Mouse (Mus musculus): ENCODE results near the gene Zp3.

Gene Zp3

DNA sequence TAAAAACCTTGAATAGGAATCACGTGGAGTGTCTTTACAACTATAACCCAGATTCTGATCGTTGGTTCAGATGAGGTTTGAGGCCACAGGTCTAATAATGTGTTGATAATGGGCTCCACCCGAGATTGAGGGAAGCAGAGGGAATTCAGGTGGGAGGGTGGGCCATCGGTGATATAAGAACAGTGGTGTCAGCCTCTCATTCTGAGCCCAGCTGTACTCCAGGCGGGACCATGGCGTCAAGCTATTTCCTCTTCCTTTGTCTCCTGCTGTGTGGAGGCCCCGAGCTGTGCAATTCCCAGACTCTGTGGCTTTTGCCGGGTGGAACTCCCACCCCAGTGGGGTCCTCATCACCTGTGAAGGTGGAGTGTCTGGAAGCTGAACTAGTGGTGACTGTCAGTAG is at the start of gene Zp3:
Zp3 (plus strand) TSS at position 196 of the 400 bp plus-strand sequence.
- no peak for DNase-seq

DNA sequence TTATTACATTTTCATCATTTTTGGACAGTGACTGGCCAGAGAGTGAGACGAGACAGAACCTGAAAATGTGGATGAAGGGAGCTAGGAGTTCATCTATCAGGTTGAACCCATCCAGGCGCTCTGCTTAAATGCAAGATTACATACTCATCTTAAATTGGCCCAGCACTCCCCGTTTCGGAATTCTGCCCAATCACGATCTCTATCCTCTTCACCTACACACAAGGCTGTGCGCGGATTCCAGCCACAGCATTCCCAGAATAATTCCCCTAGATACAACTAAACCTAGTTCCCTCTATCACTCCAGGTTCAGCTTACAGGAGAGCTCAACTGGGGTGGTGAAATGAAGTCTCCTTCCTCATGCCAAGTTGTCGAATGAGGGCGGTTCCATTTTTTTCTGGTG is 48.4 kb upstream of the Zp3 start:
- no peak for DNase-seq

DNA sequence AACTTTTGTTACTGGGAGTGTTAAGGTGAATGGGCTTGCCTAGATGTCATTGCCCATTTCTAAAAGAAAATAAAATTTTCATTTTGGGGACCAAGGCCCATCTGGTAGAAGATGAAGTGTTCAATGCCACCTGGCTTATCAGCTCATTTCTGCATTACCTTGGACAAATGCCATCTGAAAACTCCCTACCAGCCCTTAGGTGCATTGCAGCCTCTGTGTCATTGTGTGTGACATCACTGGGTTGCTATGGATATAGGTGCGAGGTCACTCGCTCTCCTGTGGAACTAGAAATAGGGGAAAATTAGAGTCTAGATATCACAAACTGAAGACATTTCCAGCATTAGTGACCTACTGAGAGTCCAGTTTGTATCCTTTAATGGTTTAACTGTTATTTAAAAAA is 47.5 kb upstream of the Zp3 start:
- DNase-seq: no peak

DNA sequence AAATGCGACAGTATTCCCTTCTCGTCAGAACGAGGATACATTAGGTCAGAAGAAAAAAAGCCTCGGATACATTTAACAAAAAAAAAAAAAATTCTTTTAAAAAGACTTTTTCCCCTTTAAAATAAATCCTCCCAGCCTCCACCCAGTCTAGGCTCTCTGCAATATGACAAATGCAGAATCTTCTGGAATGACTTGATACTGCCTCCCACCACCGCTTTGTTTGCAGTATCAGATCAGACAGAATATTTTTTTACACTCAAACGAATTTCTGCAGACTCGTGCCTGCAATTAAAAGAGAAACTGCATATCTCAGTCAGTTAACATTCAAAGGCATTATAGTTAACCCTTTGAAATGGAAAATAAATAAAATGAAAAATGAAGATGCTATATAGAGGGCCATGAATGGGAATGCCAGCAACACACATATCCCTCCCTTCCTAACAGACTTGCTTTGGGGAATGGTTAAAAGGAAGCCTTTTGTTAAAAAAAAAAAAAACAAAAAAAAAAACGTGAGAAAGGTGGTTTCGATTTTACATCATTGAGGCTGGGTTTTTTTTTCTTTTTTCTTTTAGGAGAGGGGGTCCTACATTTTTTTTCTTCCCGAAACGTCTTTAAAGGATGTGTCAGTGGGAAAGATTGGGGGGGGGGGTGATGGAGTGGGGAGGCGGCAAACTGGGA is 46.5 kb upstream of the Zp3 start:
- DNase-seq: no peak

DNA sequence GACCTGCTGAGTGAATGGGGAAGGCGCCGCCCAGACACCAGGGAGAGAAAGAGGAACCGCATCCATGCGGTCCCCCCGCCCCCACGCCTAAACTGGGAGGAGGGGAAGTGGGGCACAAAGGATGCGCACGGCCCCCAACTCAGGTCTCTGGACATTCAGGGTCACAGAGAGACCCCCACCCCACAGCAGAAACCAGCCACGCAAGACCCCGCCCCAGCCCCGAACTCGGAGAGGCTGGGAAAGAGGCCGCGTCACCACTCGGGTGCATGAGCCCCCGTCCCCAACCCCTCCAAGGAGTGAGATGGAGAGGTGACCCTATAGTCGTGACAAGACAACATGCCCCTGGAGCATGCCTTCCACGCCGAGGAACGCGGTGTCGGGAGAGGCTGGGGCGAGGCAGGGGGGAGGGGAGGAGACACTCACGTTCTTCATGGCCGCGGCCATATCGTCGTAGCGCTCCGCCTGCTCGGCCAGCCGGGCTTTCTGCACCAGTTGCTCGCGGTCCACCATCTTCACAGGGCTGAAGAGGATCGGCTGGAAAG is 45.9 kb upstream of the Zp3 start:
- DNase-seq: peak; percentile 74 to 81

DNA sequence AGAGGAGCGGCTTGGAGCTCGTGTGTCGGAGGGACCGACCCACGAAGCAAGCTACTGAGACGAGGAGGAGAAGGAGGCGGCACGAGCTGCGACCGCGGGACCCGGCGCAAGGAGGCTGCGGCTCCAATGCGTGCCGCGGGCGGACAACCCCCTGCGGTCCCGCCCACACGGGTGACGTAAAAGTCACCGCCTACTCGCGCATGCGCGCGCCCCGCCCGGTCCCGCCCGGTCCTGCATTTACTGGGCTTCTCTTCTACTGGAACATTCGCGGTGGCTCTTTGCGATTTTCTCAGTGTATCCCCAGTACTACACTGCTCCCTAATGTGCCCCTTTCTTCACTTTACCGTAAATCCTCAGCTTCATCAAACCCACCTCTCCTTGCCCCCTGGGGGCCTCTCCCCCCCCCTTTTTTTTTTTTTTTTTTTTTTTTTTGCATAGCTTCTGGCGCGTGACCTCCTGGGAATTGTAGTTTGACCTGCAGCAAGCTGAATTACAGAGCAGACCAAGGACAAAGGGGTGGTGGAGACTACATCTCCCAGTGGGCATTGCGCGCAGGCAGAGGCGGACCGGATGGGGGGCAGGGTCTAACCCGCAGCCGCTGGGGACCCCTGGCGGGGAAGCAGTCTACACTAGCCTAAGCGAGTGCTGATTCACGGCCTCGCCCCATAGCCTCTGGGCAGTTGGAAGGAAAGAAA is 45.3 kb upstream of the Zp3 start, which contains the start of gene Ywhag:
Ywhag (minus strand) TSS at position 136 of the 695 bp plus-strand sequence.
- DNase-seq: peak; percentile 98

DNA sequence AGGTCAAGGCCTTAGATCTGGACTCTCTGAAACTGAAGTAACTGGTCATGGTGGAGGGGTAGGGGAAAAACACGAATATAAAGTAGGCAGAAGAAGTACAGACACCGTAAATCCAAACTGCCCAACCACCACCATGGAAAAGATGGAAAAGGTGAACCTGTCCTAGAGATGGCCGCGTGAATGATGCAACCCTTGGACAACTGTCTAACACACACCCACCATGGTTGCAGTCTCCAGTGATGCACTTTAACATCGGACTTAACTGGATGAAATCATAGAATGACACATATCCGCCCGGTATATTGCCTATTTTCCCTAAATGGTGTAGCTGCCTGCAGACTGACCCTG is 44.7 kb upstream of the Zp3 start:
- DNase-seq: no peak

DNA sequence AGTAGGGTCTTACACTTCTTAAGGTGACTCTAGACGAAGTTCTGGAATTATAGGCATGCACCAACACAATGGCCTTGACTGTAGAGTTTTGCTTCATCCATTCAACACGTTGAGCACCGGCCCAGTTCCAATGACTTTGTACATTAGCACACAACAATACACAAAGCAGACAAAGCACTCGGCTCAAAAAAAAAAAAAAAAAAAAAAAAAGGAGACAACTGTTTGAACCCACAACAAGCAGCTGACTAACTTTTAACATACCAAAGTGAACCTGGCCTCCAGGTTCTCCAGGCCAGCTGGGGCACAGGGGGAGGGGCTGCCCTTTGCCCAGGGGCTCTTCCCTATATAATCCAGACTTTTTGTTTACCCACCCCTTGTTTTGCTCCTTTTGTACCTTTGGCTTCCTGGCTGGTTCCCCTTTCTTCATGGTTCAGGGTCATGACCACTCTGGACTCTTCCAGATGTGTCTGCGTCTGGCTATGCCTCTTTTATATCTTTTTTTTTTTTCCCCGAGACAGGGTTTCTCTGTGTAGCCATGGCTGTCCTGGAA is 44.2 kb upstream of the Zp3 start:
- no peak for DNase-seq

DNA sequence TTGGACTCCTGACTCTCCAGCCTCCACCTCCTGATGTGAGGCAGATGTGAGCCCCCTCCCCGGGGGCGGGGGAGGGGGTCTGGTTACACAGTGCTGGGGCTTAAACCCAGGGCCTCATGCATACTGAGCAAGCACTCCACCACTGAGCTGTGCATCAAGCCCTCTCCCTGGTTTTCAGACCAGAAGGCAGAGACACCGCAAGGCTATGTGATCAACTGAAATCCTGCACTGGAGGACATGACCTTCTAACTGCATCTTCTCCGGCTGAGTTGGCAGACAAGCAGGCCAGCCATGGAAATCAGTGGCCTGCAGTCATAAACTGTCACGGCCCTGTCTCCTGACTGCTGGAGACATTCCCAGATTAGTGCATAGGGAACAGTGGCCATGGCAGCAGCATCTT is 39.3 kb upstream of the Zp3 start:
- DNase-seq: no peak

DNA sequence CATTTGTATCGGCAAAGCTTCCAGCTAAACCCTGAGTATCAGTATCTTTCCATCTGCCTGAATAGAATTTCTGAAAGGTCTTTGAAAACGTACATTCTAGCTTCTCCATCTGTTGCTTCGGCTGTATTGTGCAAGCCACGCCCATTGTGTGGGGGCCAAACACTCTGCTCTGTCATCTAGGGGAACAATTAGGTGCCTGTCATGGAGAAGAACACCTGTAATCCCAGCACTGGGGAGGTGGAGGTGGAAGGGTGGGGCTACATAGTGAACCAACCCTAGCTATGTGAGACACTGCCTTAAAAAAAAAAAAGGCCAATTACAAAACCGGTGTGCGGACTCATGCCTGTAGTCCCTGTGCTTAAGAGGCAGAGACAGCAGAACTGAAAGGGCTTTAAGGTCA is 37.2 kb upstream of the Zp3 start:
- DNase-seq: no peak

DNA sequence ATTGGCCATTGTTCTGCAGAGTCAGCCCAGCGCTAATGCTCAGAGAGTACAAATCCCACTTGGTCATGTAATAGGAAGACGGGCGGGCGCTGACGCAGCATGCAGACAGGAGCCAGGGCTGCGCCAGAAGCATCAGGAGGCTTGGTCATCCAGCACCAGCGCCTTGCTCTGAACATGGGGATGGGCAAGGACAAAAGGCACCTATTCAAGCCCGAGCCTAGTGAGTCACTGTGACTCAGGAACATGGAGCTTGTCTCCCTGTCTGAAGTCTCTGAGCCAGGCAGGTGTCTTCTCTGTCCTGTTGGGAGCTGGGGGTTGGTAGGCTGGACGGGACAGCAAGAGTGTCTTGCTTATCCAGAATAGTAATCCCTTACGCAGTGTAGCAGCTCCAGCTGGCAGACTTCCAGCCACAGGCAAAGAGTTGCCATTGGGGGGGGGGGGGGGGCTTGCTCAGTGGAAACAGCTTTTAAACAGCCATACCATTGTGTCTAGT is 33.9 kb upstream of the Zp3 start:
- DNase-seq: peak in 1 of 2 experiments; percentile 26

DNA sequence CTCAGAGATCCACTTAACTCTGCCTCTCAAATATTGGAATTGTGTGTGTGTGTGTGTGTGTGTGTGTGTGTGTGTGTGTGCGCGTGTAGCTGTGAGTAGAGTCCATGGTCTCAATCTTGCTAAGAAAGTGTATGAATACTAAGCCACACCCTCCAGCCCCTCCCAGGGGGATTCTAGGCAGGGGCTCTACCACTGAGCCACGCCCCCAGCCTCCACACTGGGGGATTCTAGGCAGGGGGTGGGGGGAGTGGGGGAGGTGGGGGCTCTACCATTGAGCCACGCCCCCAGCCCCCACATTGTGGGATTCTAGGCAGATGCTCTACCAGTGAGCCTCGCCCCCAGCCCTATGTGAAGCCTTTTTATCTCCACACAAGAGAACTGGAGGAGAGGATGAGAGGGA is 33.3 kb upstream of the Zp3 start:
- no peak for DNase-seq

DNA sequence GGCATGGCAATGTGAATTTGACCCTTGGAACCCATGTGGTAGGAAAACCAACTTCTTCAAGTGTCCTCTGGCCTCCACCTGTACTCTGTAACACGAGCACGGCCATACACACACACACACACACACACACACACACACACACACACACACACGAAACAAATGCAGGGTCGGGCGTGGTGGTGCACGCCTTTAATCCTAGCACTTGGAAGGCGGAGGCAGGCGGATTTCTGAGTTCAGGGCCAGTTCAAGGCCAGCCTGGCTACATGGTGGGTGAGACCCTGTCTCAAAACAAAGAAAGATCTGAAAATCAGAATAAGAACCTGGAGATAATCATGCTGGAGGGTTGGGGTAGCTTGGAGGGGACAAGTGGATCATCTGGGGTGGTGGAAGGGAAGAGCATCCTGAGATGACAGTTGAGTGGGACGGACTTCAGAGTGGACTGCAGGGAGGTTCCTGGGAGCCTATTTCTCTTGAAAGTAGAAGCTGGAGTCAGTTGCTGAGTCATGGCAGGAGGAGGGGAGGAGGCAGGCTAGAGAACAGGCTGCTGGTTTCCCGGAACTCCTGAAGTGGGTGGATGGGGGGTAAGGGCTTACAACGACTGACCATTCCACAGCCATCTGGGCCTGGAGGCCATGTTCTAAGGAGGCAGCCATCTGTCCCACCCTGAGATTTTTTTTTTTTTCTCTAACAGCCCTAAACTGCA is 29.0 kb upstream of the Zp3 start:
- no peak for DNase-seq

DNA sequence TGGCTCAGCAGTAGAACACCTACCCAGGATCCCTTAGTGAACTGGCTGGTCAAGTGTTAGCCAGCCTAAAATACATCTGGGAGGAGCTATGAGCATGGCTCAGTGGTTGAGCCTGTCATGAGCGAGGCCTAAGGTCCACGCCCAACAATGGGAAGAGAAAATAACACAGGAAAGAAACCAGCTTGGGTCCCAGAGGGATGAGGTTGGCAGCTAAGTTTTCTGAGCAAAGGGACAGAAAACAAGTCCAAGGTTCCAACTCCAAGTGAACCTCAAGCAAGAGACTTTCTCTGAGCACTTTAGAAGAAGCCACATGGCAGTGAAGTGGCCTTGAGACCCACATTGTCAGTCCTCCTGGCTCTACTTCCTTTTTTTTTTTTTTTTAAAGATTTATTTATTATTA is 28.2 kb upstream of the Zp3 start:
- no peak for DNase-seq

DNA sequence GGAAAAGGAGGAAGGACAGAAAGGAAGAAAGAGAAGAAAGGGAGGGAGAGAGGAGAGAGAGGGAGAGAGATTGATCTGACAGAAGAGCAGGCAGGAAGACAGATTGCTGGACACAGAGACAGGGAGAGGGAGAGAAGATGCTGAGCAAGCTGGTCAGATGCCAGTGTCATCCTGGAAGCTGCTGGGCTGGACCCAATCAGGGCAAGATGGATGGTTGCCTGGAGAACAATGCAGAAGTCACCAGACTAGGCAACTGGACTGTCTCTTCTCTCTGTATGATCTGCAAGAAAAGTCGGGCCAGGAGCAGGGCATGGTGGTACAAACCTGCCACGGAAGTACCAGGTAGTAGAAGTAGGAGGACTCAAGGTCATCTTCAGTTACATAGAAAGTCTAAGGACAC is 27.1 kb upstream of the Zp3 start:
- no peak for DNase-seq

DNA sequence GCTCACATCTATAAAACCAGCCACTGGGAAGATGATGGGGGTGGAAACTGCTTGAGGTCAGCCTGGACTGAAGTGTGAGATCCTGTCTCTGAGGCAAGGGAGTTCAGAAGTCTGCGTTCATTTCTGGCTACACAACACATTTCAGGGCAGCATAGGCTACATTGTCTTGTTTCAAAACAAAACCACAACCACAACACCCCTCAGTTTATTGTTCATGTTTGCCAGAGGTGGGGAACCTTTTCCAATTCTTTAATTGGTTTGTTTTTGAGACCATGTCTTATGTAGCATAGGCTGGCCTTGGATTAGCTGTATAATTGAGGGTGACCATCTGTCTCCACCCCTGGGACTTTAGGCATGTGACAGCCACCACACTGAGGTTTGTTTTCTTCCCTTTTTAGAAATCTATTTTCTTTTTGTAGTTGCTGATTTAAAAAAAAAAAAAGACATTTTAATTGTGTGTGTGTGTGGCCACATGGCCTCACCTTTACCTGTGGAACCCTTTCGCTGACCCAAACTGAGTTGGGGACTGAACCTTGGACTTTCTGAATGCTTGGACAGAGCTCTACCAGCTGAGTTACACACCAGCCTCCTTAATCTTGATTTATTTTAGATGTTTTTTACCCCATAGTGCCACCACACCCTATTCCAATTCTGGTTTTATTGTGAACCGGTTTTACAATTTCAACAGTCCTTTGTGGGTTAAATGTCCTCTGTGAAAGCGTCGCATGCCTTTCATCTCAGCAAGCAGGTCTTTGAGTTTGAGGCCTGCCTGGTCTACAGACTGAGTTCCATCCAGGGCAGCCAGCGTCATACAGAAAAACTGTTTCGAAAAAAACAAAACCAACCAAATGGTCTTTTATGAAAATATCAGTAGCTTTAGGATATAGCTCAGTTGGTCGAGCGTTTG is 23.3 kb upstream of the Zp3 start:
- no peak for DNase-seq

DNA sequence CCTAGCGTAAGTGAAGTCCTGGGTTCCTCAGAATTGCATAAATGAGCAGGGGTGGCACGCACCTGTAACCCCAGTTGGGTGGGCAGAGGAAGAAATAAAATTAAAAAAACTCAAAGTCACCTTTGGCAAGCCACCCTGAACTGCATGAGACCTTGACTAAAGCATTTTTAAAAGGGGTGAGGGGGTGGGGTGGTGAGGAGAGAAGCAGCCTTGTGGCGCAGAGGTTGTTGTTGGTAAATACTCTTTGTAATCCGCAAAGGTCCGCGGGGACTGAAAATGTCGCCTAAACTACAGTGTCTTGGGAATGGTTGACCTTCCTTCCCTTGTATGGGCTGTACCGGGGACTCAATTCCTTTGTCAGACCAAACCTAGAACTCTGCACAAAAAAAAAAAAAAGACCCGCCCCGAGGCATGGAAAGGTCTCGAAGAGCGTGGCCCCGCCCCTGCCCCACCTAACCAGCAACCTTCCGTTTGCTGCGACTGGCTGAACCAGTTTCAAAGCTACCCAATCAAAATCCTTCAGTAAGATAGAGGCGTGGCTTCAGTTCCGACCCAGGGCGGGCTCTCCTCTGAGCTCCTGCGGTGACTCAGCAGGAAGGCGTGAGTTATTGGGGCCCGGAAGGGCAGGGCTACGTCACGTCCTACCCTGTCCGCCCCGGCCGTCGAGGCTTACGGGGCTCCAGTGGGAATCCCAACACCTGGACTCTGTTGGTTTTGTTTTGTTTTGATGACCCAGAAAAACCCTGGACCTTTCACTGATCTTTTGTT is 22.5 kb upstream of the Zp3 start:
- peak; percentile 92 to 96 for DNase-seq

DNA sequence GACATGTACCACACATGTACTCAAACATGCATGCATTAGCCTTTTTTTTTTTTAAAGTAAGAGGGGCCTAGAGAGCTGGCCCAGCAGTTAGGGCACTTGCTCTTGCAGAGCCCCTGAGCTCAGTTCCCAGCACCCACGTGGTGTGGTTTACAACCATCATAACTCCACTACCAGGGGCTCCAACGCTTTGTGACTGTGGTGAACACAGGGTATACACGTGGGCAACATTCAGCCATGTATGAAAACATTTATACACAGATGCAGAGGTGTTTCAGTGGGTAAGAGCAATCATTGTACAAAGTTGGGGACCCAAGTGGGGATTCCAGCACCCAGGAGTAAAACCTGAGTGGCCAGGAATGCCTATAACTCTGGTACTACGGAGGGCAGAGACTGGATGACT is 21.5 kb upstream of the Zp3 start:
- DNase-seq: no peak

DNA sequence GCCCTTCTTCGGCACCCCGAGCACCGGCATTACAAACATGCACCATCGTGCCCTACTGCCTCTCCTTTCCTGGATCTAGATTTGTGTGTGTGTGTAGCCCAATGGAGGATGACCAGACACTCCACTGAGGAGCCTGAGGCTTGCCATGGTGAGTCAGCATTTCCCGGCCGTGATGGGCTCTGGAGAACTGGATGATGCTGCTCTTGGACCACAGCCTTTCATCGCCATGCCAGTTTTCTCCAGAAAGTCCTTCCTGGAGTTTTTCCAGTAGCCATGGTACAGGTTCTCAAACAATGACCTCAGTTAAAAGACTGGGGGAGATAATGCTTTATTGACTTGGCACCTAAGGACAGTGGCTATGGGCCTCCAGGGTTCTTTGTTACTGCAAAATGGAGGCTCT is 20.0 kb upstream of the Zp3 start:
- DNase-seq: no peak

DNA sequence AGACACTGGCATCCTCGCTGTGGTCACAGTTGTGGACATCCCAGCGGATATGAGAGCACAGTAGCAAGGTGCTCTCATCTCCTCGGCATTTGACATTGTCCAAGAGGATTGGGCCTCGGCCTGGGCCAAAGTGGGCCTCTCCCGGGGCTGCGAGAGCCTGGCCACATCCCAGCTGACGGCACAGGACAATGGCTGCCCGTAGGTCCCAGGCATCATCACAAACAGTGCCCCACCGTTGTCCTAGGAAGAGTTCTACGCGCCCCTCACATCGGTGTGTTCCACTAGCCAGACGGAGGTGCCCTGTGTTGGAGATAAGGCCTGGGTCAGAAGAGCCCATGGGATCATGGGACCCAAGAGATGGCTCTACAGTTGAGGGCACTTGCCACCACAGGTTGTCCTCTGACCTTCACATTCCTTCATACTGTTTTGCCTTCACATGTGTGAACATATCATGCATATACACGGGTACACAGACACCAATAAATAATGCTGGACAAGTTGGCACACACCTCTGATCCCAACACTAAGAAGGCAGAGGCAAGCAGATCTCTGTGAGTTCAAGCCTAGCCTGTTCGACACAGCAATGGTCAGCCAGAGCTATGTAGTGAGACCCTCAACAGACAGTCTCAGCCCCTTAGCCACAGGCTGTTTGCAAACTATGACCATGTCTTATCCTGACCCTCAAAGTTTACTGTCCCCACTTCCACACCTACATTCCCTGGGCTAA is 18.8 kb upstream of the Zp3 start:
- no peak for DNase-seq

DNA sequence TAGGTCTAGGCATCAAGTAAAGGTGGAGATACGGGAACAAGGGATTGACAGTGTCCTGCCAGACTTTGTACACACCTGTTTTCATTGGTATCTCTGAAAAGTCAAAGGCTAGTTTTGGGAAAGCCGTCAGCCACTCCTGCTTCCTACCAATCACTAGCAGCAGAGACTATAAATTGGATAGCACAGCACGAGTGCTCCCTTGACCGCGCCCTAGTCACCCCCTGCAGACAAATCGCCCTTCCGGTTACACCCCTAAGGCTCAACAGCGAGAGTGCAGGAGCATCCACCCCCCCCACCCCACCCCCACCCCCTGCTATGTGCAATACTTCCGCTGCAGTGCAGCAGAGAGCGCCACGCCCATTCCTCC is 17.8 kb upstream of the Zp3 start:
- DNase-seq: no peak

Data from kidney, postnatal 4 days (tissue).